Mouse (Mus musculus) heart, embryonic 16.5 days (tissue): ENCODE data around the gene Bmp8b. TPM values are rescaled to one million over a fixed set of nuclear protein-coding genes. Genes with fewer than 3 reads are reported as not detected.
A peak's percentile ranks its signal among the peaks of the same experiment; 100 is the strongest.

Experiments
- ATAC-seq: fragments of 200-750 bp; cut with Nextera tagmentation; replicated peaks from 2 replicates; pipeline ENCODE4 v1.8.0; 2017; ENCODE audit warnings: moderate number of reproducible peaks; ENCODE audit not compliant: insufficient read depth, low FRiP score; ENCODE audit errors: extremely low read depth
- H3K27ac ChIP-seq: fragments of 300-500 bp; sonication (generic); 2 replicates; pipeline ENCODE4 v1.5.1; 2014; ENCODE audit warnings: mild to moderate bottlenecking, low read length, control low read depth, moderate library complexity
- H3K27me3 ChIP-seq: fragments of 300-500 bp; sonication (generic); 2 replicates; pipeline ENCODE4 v1.6.1; 2014; ENCODE audit warnings: low read length, mixed read lengths; ENCODE audit not compliant: control insufficient read depth, insufficient read depth
- H3K36me3 ChIP-seq: fragments of 300-500 bp; sonication (generic); 2 replicates; pipeline ENCODE4 v1.6.1; 2014; ENCODE audit not compliant: control insufficient read depth, insufficient read depth
- H3K4me1 ChIP-seq: fragments of 300-500 bp; sonication (generic); 2 replicates; pipeline ENCODE4 v1.6.1; 2014; ENCODE audit warnings: low read length, mixed read lengths; ENCODE audit not compliant: control insufficient read depth, insufficient read depth
- H3K4me2 ChIP-seq: fragments of 300-500 bp; sonication (generic); 2 replicates; pipeline ENCODE4 v1.6.1; 2014; ENCODE audit warnings: low read depth, mild to moderate bottlenecking, control low read depth, low read length
- H3K4me3 ChIP-seq: fragments of 300-500 bp; sonication (generic); 2 replicates; pipeline ENCODE4 v1.5.1; 2014; ENCODE audit warnings: mild to moderate bottlenecking, control low read depth, low read length
- H3K9ac ChIP-seq: fragments of 300-500 bp; sonication (generic); 2 replicates; pipeline ENCODE4 v1.6.1; 2014; ENCODE audit warnings: low read length, control low read depth
- H3K9me3 ChIP-seq: fragments of 300-500 bp; sonication (generic); replicated peaks from 2 replicates; pipeline ENCODE4 v1.6.1; 2016; ENCODE audit warnings: low read length; ENCODE audit not compliant: control insufficient read depth
- WGBS: fragments of 180-500 bp; shearing (Covaris S2); extraction: QIAGEN DNeasy Blood & Tissue Kit; methylation state at CpG from one replicate; pipeline ENCODE4 v1.1.7; 2014; 5-methylcytosine and 5-hydroxymethylcytosine counted together
- polyA plus RNA-seq: library from polyadenylated mRNA; unstranded; fragments of >200 nt; fragmentation: Nextera tagmentation; extraction: Ambion mirVana; gene quantifications from 2 replicates; pipeline ENCODE4 v1.2.1, GENCODE M21; 2015

The Bmp8b gene
- polyA plus RNA-seq, 1 experiment from 2014 or later = 0.45 TPM

- WGBS = 74% methylated on average over 20 of the region's 20 CpGs
These were observed 22.4 kb upstream of the Bmp8b start for GRCm38 (mm10) chr4:123082283-123083163.

GRCm38 (mm10) chr4:123083323-123083902 is 21.6 kb upstream of the Bmp8b start:
- H3K36me3 ChIP-seq = no peaks in the 10 kb centered on the region
- 58% methylated on average over 13 of the region's 13 CpGs for WGBS

More at GRCm38 (mm10) chr4:123082283-123083163, 22.4 kb upstream of the Bmp8b start:
- H3K27me3 ChIP-seq = peaks cover 5% of the 10 kb centered on the region
- no peaks in the 10 kb centered on the region for H3K4me1 ChIP-seq
- no peak overlapping the region for H3K9ac ChIP-seq
- H3K27ac ChIP-seq = no peak overlapping the region
- H3K4me2 ChIP-seq = no peak overlapping the region
- H3K9me3 ChIP-seq = 0 out of 2 replicates have a peak, but pooled peaks cover under 1% of the 10 kb centered on the region
- ATAC-seq = no peak
- no peak overlapping the region for H3K4me3 ChIP-seq
- H3K36me3 ChIP-seq = no peaks in the 10 kb centered on the region

GRCm38 (mm10) chr4:123085290-123085689 is 19.7 kb upstream of the Bmp8b start:
- no peaks in the 10 kb centered on the region for H3K27me3 ChIP-seq
- no peak overlapping the region for H3K4me2 ChIP-seq
- H3K4me3 ChIP-seq = no peak overlapping the region
- no peak overlapping the region for H3K9ac ChIP-seq
- H3K4me1 ChIP-seq = no peaks in the 10 kb centered on the region
- ATAC-seq = no peak
- no peak overlapping the region for H3K27ac ChIP-seq
- no peaks in the 10 kb centered on the region for H3K36me3 ChIP-seq
- 68% methylated on average over 2 of the region's 2 CpGs for WGBS
- H3K9me3 ChIP-seq = no peaks in the 10 kb centered on the region

More at GRCm38 (mm10) chr4:123083323-123083902, 21.6 kb upstream of the Bmp8b start:
- Histone ChIP-seq H3K9me3 (no peaks in the 10 kb centered on the region), H3K4me1 (no peaks in the 10 kb centered on the region), H3K9ac (no peak overlapping the region), H3K27me3 (peaks cover 5% of the 10 kb centered on the region), H3K27ac (no peak overlapping the region), H3K4me2 (no peak overlapping the region), H3K4me3 (no peak overlapping the region)
- no peak for ATAC-seq

- Histone ChIP-seq H3K4me3 (no peak overlapping the region), H3K9me3 (no peaks in the 10 kb centered on the region), H3K4me2 (no peak overlapping the region), H3K36me3 (no peaks in the 10 kb centered on the region), H3K27me3 (no peaks in the 10 kb centered on the region), H3K27ac (no peak overlapping the region), H3K9ac (no peak overlapping the region), H3K4me1 (no peaks in the 10 kb centered on the region)
- ATAC-seq = no peak
- WGBS = 87% methylated on average over 4 of the region's 4 CpGs
These were observed 18.6 kb upstream of the Bmp8b start for GRCm38 (mm10) chr4:123086381-123086780.

- H3K4me2 ChIP-seq = no peak overlapping the region
These were observed 12.3 kb upstream of the Bmp8b start for GRCm38 (mm10) chr4:123092621-123093020.

GRCm38 (mm10) chr4:123093064-123093776 is 11.7 kb upstream of the Bmp8b start:
- H3K9ac ChIP-seq = no peak overlapping the region
- H3K4me1 ChIP-seq = peaks cover 3% of the 10 kb centered on the region; the same call in 1 of the 2 replicates
- no peak overlapping the region for H3K4me3 ChIP-seq
- no peaks in the 10 kb centered on the region for H3K9me3 ChIP-seq
- H3K36me3 ChIP-seq = no peaks in the 10 kb centered on the region
- peak overlapping the region; percentile 44 for H3K4me2 ChIP-seq
- H3K27me3 ChIP-seq = no peaks in the 10 kb centered on the region
- WGBS = 35% methylated on average over 17 of the region's 17 CpGs
- ATAC-seq = no peak
- no peak overlapping the region for H3K27ac ChIP-seq

More at GRCm38 (mm10) chr4:123092621-123093020, 12.3 kb upstream of the Bmp8b start:
- Histone ChIP-seq H3K36me3 (no peaks in the 10 kb centered on the region), H3K4me3 (no peak overlapping the region), H3K27me3 (no peaks in the 10 kb centered on the region), H3K27ac (no peak overlapping the region), H3K4me1 (peaks cover 3% of the 10 kb centered on the region; the same call in 1 of the 2 replicates), H3K9ac (no peak overlapping the region), H3K9me3 (no peaks in the 10 kb centered on the region)
- no peak for ATAC-seq
- WGBS = 63% methylated on average over 5 of the region's 5 CpGs

- no peak for ATAC-seq
- no peak overlapping the region for H3K4me2 ChIP-seq
- no peak overlapping the region for H3K27ac ChIP-seq
- 38% methylated on average over 9 of the region's 9 CpGs for WGBS
- no peaks in the 10 kb centered on the region for H3K27me3 ChIP-seq
- H3K4me3 ChIP-seq = no peak overlapping the region
- H3K4me1 ChIP-seq = peaks cover 3% of the 10 kb centered on the region; the same call in 1 of the 2 replicates
- H3K9me3 ChIP-seq = no peaks in the 10 kb centered on the region
- no peaks in the 10 kb centered on the region for H3K36me3 ChIP-seq
- no peak overlapping the region for H3K9ac ChIP-seq
These were observed 11.1 kb upstream of the Bmp8b start for GRCm38 (mm10) chr4:123093869-123094268.

GRCm38 (mm10) chr4:123105451-123105790 is 456 bp downstream of the Bmp8b start:
- 22% methylated on average over 24 of the region's 24 CpGs for WGBS
- peaks cover 37% of the 10 kb centered on the region for H3K27me3 ChIP-seq
- no peaks in the 10 kb centered on the region for H3K9me3 ChIP-seq
- H3K4me2 ChIP-seq = peak overlapping the region; percentile 53
- H3K36me3 ChIP-seq = no peaks in the 10 kb centered on the region
- H3K27ac ChIP-seq = no peak overlapping the region
- ATAC-seq = no peak; the same call in 1 of the 2 replicates
- peaks cover 8% of the 10 kb centered on the region for H3K4me1 ChIP-seq
- H3K9ac ChIP-seq = no peak overlapping the region
- H3K4me3 ChIP-seq = peak overlapping the region; percentile 36
